Mouse (Mus musculus): ENCODE measurements around the gene Cdh23. TPM values are rescaled to one million over a fixed set of nuclear protein-coding genes. Genes with fewer than 3 reads are reported as not detected.

Cdh23 gene
- total and polyA plus RNA-seq, 3 experiments: 4.7 to 7.7 (median 7.0) TPM

- DNase-seq: no peak
- H3K27me3 ChIP-seq (ENCODE audit: control insufficient read depth, insufficient read depth, low read length): no peaks in the 10 kb centered on the region
- no peaks in the 10 kb centered on the region for H3K79me2 ChIP-seq (replicated peaks; ENCODE audit: control insufficient read depth, insufficient read depth, low read length)
- no peak overlapping the region for H3K4me3 ChIP-seq
- intact Hi-C loops (cut with DNase I): no loop called here
- 40% methylated on average over 24 of the region's 24 CpGs for WGBS
- no peak overlapping the region for H3K9ac ChIP-seq (ENCODE audit: low read depth, low read length)
- H3K4me1 ChIP-seq (ENCODE audit: control insufficient read depth, insufficient read depth, low read length): no peaks in the 10 kb centered on the region
- no peak for TF ChIP-seq CTCF (IDR thresholded peaks at IDR 0.05)
- TF ChIP-seq POLR2A (IDR thresholded peaks at IDR 0.05; ENCODE audit: insufficient read depth, low read depth, low read length): no peak
- no peak for TF ChIP-seq EP300 (IDR thresholded peaks at IDR 0.05; ENCODE audit: insufficient read depth, low read depth, low read length)
- H3K36me3 ChIP-seq (ENCODE audit: control insufficient read depth, insufficient read depth, low read length): no peaks in the 10 kb centered on the region
- H3K27ac ChIP-seq: no peak overlapping the region
These were observed 129.8 kb downstream of the Cdh23 start for GRCm38 (mm10) chr10:60566369-60567037.

- Histone ChIP-seq H3K4me1 (ENCODE audit: control insufficient read depth, insufficient read depth, low read length) (no peaks in the 10 kb centered on the region), H3K27me3 (ENCODE audit: control insufficient read depth, insufficient read depth, low read length) (no peaks in the 10 kb centered on the region), H3K4me3 (no peak overlapping the region), H3K79me2 (replicated peaks; ENCODE audit: control insufficient read depth, insufficient read depth, low read length) (no peaks in the 10 kb centered on the region), H3K9ac (ENCODE audit: low read depth, low read length) (no peak overlapping the region), H3K36me3 (ENCODE audit: control insufficient read depth, insufficient read depth, low read length) (no peaks in the 10 kb centered on the region), H3K27ac (no peak overlapping the region)
- WGBS: 77% methylated on average over 6 of the region's 6 CpGs
- no peak for TF ChIP-seq EP300 (IDR thresholded peaks at IDR 0.05; ENCODE audit: insufficient read depth, low read depth, low read length)
- TF ChIP-seq POLR2A (IDR thresholded peaks at IDR 0.05; ENCODE audit: insufficient read depth, low read depth, low read length): no peak
- TF ChIP-seq CTCF (IDR thresholded peaks at IDR 0.05): no peak
- intact Hi-C loops (cut with DNase I): no loop called here
- DNase-seq: no peak
These were observed 132.2 kb downstream of the Cdh23 start for GRCm38 (mm10) chr10:60564136-60564535.

- TF ChIP-seq CTCF (IDR thresholded peaks at IDR 0.05) (no peak), POLR2A (IDR thresholded peaks at IDR 0.05; ENCODE audit: insufficient read depth, low read depth, low read length) (no peak)
- H3K4me1 ChIP-seq (ENCODE audit: control insufficient read depth, insufficient read depth, low read length): no peaks in the 10 kb centered on the region
- no peak overlapping the region for H3K27ac ChIP-seq
- no peaks in the 10 kb centered on the region for H3K79me2 ChIP-seq (replicated peaks; ENCODE audit: control insufficient read depth, insufficient read depth, low read length)
- no peaks in the 10 kb centered on the region for H3K36me3 ChIP-seq (ENCODE audit: control insufficient read depth, insufficient read depth, low read length)
- no peak overlapping the region for H3K4me3 ChIP-seq
- 46% methylated on average over 7 of the region's 7 CpGs for WGBS
- no peaks in the 10 kb centered on the region for H3K27me3 ChIP-seq (ENCODE audit: control insufficient read depth, insufficient read depth, low read length)
- intact Hi-C loops (cut with DNase I): no loop called here
- no peak for DNase-seq
- H3K9ac ChIP-seq (ENCODE audit: low read depth, low read length): no peak overlapping the region
These were observed 133.3 kb downstream of the Cdh23 start for GRCm38 (mm10) chr10:60562946-60563345.

- H3K36me3 ChIP-seq (ENCODE audit: control insufficient read depth, insufficient read depth, low read length): no peaks in the 10 kb centered on the region
- intact Hi-C loops (cut with DNase I): no loop called here
- peak overlapping the region; percentile 59 for H3K27ac ChIP-seq
- TF ChIP-seq CTCF (IDR thresholded peaks at IDR 0.05): no peak
- no peak for TF ChIP-seq POLR2A (IDR thresholded peaks at IDR 0.05; ENCODE audit: insufficient read depth, low read depth, low read length)
- TF ChIP-seq EP300 (IDR thresholded peaks at IDR 0.05; ENCODE audit: insufficient read depth, low read depth, low read length): no peak
- no peaks in the 10 kb centered on the region for H3K27me3 ChIP-seq (ENCODE audit: control insufficient read depth, insufficient read depth, low read length)
- no peak overlapping the region for H3K9ac ChIP-seq (ENCODE audit: low read depth, low read length)
- peak in 1 of 2 experiments; percentile 32 for DNase-seq
- H3K4me3 ChIP-seq: no peak overlapping the region
- H3K79me2 ChIP-seq (replicated peaks; ENCODE audit: control insufficient read depth, insufficient read depth, low read length): no peaks in the 10 kb centered on the region
- no peaks in the 10 kb centered on the region; the same call in 1 of the 2 replicates for H3K4me1 ChIP-seq (ENCODE audit: control insufficient read depth, insufficient read depth, low read length)
- WGBS: 27% methylated on average over 9 of the region's 9 CpGs
These were observed 137.8 kb downstream of the Cdh23 start for GRCm38 (mm10) chr10:60558491-60558927.

GRCm38 (mm10) chr10:60552951-60553635, 143.2 kb downstream of the Cdh23 start:
- H3K9ac ChIP-seq (ENCODE audit: low read depth, low read length): no peak overlapping the region
- H3K27ac ChIP-seq: peak overlapping the region; percentile 56
- intact Hi-C loops (cut with DNase I): no loop called here
- no peaks in the 10 kb centered on the region for H3K36me3 ChIP-seq (ENCODE audit: control insufficient read depth, insufficient read depth, low read length)
- no peaks in the 10 kb centered on the region for H3K27me3 ChIP-seq (ENCODE audit: control insufficient read depth, insufficient read depth, low read length)
- peaks cover 1% of the 10 kb centered on the region for H3K4me1 ChIP-seq (ENCODE audit: control insufficient read depth, insufficient read depth, low read length)
- no peaks in the 10 kb centered on the region for H3K79me2 ChIP-seq (replicated peaks; ENCODE audit: control insufficient read depth, insufficient read depth, low read length)
- 52% methylated on average over 4 of the region's 4 CpGs for WGBS
- peak in 1 of 2 experiments; percentile 29 for DNase-seq
- TF ChIP-seq POLR2A (IDR thresholded peaks at IDR 0.05; ENCODE audit: insufficient read depth, low read depth, low read length) (no peak), EP300 (IDR thresholded peaks at IDR 0.05; ENCODE audit: insufficient read depth, low read depth, low read length) (peak; percentile 64; the same call in 1 of the 2 replicates), CTCF (IDR thresholded peaks at IDR 0.05) (0 out of 2 replicates have a peak, but pooled peaks have one; percentile 6)
- H3K4me3 ChIP-seq: no peak overlapping the region

All from heart, adult 2 months (tissue).